Mouse (Mus musculus) embryonic facial prominence, embryonic 10.5 days (tissue): ENCODE measurements around the gene Lrfn4. TPM values are rescaled to one million over a fixed set of nuclear protein-coding genes. Genes with fewer than 3 reads are reported as not detected.

Source experiments
- DNase-seq: peaks from one replicate; pipeline ENCODE4 v3.0.0-alpha.2; 2017; ENCODE audit warnings: low spot score
- H3K27ac ChIP-seq: fragments of 300-500 bp; sonication (generic); replicated peaks from 2 replicates; pipeline ENCODE4 v1.5.1; 2016; ENCODE audit warnings: mild to moderate bottlenecking
- H3K27me3 ChIP-seq: fragments of 300-500 bp; sonication (generic); replicated peaks from 2 replicates; pipeline ENCODE4 v1.6.1; 2016; ENCODE audit warnings: low read depth, mild to moderate bottlenecking; ENCODE audit not compliant: poor library complexity, severe bottlenecking
- H3K36me3 ChIP-seq: fragments of 300-500 bp; sonication (generic); replicated peaks from 2 replicates; pipeline ENCODE4 v1.6.1; 2016; ENCODE audit warnings: mild to moderate bottlenecking, moderate library complexity
- H3K4me1 ChIP-seq: fragments of 300-500 bp; sonication (generic); 2 replicates; pipeline ENCODE4 v1.6.1; 2016
- H3K4me3 ChIP-seq: fragments of 300-500 bp; sonication (generic); 2 replicates; pipeline ENCODE4 v1.5.1; 2016; ENCODE audit warnings: mild to moderate bottlenecking, moderate library complexity
- H3K9me3 ChIP-seq: fragments of 300-500 bp; sonication (generic); 2 replicates; pipeline ENCODE4 v1.6.1; 2016; ENCODE audit warnings: mild to moderate bottlenecking
- WGBS: fragments of 180-500 bp; shearing (Covaris S2); methylation state at CpG from one replicate; pipeline ENCODE4 v1.1.7; 2016; 5-methylcytosine and 5-hydroxymethylcytosine counted together
- polyA plus RNA-seq: library from polyadenylated mRNA; unstranded; fragments of >200 nt; fragmentation: Nextera tagmentation; extraction: Ambion mirVana; gene quantifications from 2 replicates; pipeline ENCODE4 v1.2.1, GENCODE M21; 2016

The Lrfn4 gene
- polyA plus RNA-seq, 1 experiment from 2014 or later = 6.8 TPM

GRCm38 (mm10) chr19:4578799-4579198, 36.7 kb downstream of the Lrfn4 start:
- WGBS = 66% methylated on average over 2 of the region's 2 CpGs
- Histone ChIP-seq H3K9me3 (no peaks in the 10 kb centered on the region), H3K27me3 (no peaks in the 10 kb centered on the region), H3K27ac (no peak overlapping the region), H3K4me3 (no peak overlapping the region), H3K4me1 (no peaks in the 10 kb centered on the region), H3K36me3 (no peaks in the 10 kb centered on the region)
- no peak for DNase-seq

GRCm38 (mm10) chr19:4573241-4573640, 42.2 kb downstream of the Lrfn4 start:
- no peaks in the 10 kb centered on the region for H3K36me3 ChIP-seq
- no peaks in the 10 kb centered on the region for H3K9me3 ChIP-seq
- WGBS = 89% methylated on average over 1 of the region's 1 CpGs
- DNase-seq = no peak
- no peak overlapping the region for H3K4me3 ChIP-seq
- H3K27ac ChIP-seq = no peak overlapping the region
- no peaks in the 10 kb centered on the region for H3K27me3 ChIP-seq
- H3K4me1 ChIP-seq = no peaks in the 10 kb centered on the region

- Histone ChIP-seq H3K9me3 (no peaks in the 10 kb centered on the region), H3K4me3 (no peak overlapping the region), H3K36me3 (no peaks in the 10 kb centered on the region), H3K4me1 (0 out of 2 replicates have a peak, but pooled peaks cover 4% of the 10 kb centered on the region), H3K27ac (no peak overlapping the region), H3K27me3 (no peaks in the 10 kb centered on the region)
- 89% methylated on average over 8 of the region's 8 CpGs for WGBS
- DNase-seq = no peak
Observed at GRCm38 (mm10) chr19:4572467-4572866, 43.0 kb downstream of the Lrfn4 start.

- H3K9me3 ChIP-seq = no peaks in the 10 kb centered on the region
- 0 out of 2 replicates have a peak, but pooled peaks cover 4% of the 10 kb centered on the region for H3K4me1 ChIP-seq
- no peaks in the 10 kb centered on the region for H3K36me3 ChIP-seq
- no peak overlapping the region for H3K27ac ChIP-seq
- no peak for DNase-seq
- no peak overlapping the region for H3K4me3 ChIP-seq
- 72% methylated on average over 4 of the region's 4 CpGs for WGBS
- no peaks in the 10 kb centered on the region for H3K27me3 ChIP-seq
Observed at GRCm38 (mm10) chr19:4572061-4572460, 43.4 kb downstream of the Lrfn4 start.

- Histone ChIP-seq H3K36me3 (no peaks in the 10 kb centered on the region), H3K4me1 (0 out of 2 replicates have a peak, but pooled peaks cover 4% of the 10 kb centered on the region), H3K4me3 (no peak overlapping the region), H3K27ac (no peak overlapping the region), H3K27me3 (no peaks in the 10 kb centered on the region), H3K9me3 (no peaks in the 10 kb centered on the region)
- no peak for DNase-seq
- 86% methylated on average over 1 of the region's 1 CpGs for WGBS
Observed at GRCm38 (mm10) chr19:4571658-4572057, 43.8 kb downstream of the Lrfn4 start.

- 89% methylated on average over 6 of the region's 6 CpGs for WGBS
- no peaks in the 10 kb centered on the region for H3K36me3 ChIP-seq
- no peak overlapping the region for H3K4me3 ChIP-seq
- no peaks in the 10 kb centered on the region for H3K27me3 ChIP-seq
- no peak overlapping the region for H3K27ac ChIP-seq
- no peaks in the 10 kb centered on the region for H3K9me3 ChIP-seq
- 0 out of 2 replicates have a peak, but pooled peaks cover 4% of the 10 kb centered on the region for H3K4me1 ChIP-seq
- no peak for DNase-seq
Observed at GRCm38 (mm10) chr19:4570815-4571214, 44.7 kb downstream of the Lrfn4 start.

GRCm38 (mm10) chr19:4570237-4570613, 45.2 kb downstream of the Lrfn4 start:
- no peak for DNase-seq
- Histone ChIP-seq H3K36me3 (no peaks in the 10 kb centered on the region), H3K4me3 (no peak overlapping the region), H3K9me3 (no peaks in the 10 kb centered on the region), H3K4me1 (0 out of 2 replicates have a peak, but pooled peaks cover 4% of the 10 kb centered on the region), H3K27ac (no peak overlapping the region), H3K27me3 (no peaks in the 10 kb centered on the region)
- 84% methylated on average over 11 of the region's 11 CpGs for WGBS

GRCm38 (mm10) chr19:4569356-4570236, 45.9 kb downstream of the Lrfn4 start:
- Histone ChIP-seq H3K9me3 (no peaks in the 10 kb centered on the region), H3K36me3 (no peaks in the 10 kb centered on the region), H3K4me3 (no peak overlapping the region), H3K4me1 (0 out of 2 replicates have a peak, but pooled peaks cover 4% of the 10 kb centered on the region), H3K27ac (no peak overlapping the region), H3K27me3 (no peaks in the 10 kb centered on the region)
- no peak for DNase-seq
- 86% methylated on average over 17 of the region's 17 CpGs for WGBS

- Histone ChIP-seq H3K4me1 (0 out of 2 replicates have a peak, but pooled peaks cover 4% of the 10 kb centered on the region), H3K36me3 (no peaks in the 10 kb centered on the region), H3K4me3 (no peak overlapping the region), H3K27ac (no peak overlapping the region), H3K9me3 (no peaks in the 10 kb centered on the region), H3K27me3 (no peaks in the 10 kb centered on the region)
- DNase-seq = no peak
- 82% methylated on average over 4 of the region's 4 CpGs for WGBS
Observed at GRCm38 (mm10) chr19:4568832-4569231, 46.6 kb downstream of the Lrfn4 start.

- 77% methylated on average over 2 of the region's 2 CpGs for WGBS
- Histone ChIP-seq H3K4me1 (0 out of 2 replicates have a peak, but pooled peaks cover 4% of the 10 kb centered on the region), H3K4me3 (no peak overlapping the region), H3K9me3 (no peaks in the 10 kb centered on the region), H3K27me3 (no peaks in the 10 kb centered on the region), H3K36me3 (no peaks in the 10 kb centered on the region), H3K27ac (no peak overlapping the region)
- no peak for DNase-seq
Observed at GRCm38 (mm10) chr19:4567665-4568064, 47.8 kb downstream of the Lrfn4 start.

GRCm38 (mm10) chr19:4566880-4567279, 48.6 kb downstream of the Lrfn4 start:
- WGBS = 77% methylated on average over 2 of the region's 2 CpGs
- Histone ChIP-seq H3K4me1 (0 out of 2 replicates have a peak, but pooled peaks cover 4% of the 10 kb centered on the region), H3K36me3 (no peaks in the 10 kb centered on the region), H3K9me3 (no peaks in the 10 kb centered on the region), H3K27me3 (no peaks in the 10 kb centered on the region), H3K27ac (no peak overlapping the region), H3K4me3 (no peak overlapping the region)
- DNase-seq = no peak

GRCm38 (mm10) chr19:4565678-4566077, 49.8 kb downstream of the Lrfn4 start:
- Histone ChIP-seq H3K36me3 (no peaks in the 10 kb centered on the region), H3K27me3 (no peaks in the 10 kb centered on the region), H3K27ac (no peak overlapping the region), H3K4me1 (0 out of 2 replicates have a peak, but pooled peaks cover 4% of the 10 kb centered on the region), H3K9me3 (no peaks in the 10 kb centered on the region), H3K4me3 (no peak overlapping the region)
- DNase-seq = no peak
- WGBS = 89% methylated on average over 5 of the region's 5 CpGs
